Mouse (Mus musculus) bone marrow, adult 2 months (tissue): ENCODE data around the gene Slc25a12. TPM values are rescaled to one million over a fixed set of nuclear protein-coding genes. Genes with fewer than 3 reads are reported as not detected.

Source experiments
- H3K27ac ChIP-seq: fragments of 200-500 bp; 2 replicates; pipeline ENCODE4 v1.5.1; 2012; ENCODE audit warnings: low read depth, mild to moderate bottlenecking, control low read depth, inconsistent platforms, low read length; ENCODE audit not compliant: control insufficient read depth, poor library complexity, insufficient read depth
- H3K4me1 ChIP-seq: fragments of 200-500 bp; 2 replicates; pipeline ENCODE4 v1.6.1; 2011; ENCODE audit warnings: low read length; ENCODE audit not compliant: control insufficient read depth, insufficient read depth
- H3K4me3 ChIP-seq: fragments of 200-500 bp; replicated peaks from 2 replicates; pipeline ENCODE3; 2011; ENCODE audit warnings: mild to moderate bottlenecking, low read depth, low read length, control low read depth; ENCODE audit not compliant: control insufficient read depth
- CTCF ChIP-seq: fragments of 200-500 bp; IDR thresholded peaks from 2 replicates; pipeline ENCODE4 v1.5.1; 2011; ENCODE audit warnings: low read length, control low read depth; ENCODE audit not compliant: control insufficient read depth, insufficient read depth
- POLR2A ChIP-seq: fragments of 200-500 bp; IDR thresholded peaks from 2 replicates; pipeline ENCODE4 v1.6.1; 2011; ENCODE audit warnings: low read depth, mild to moderate bottlenecking, control low read depth, low read length, borderline replicate concordance; ENCODE audit not compliant: control insufficient read depth
- WGBS: fragments of 180-500 bp; shearing (Covaris S2); methylation state at CpG from one replicate; pipeline ENCODE4 v1.1.7; 2018; 5-methylcytosine and 5-hydroxymethylcytosine counted together
- polyA plus RNA-seq: library from polyadenylated mRNA; stranded (reverse); fragments of >200 nt; gene quantifications from 2 replicates; pipeline ENCODE4 v1.2.4, GENCODE M21; 2011; ENCODE audit warnings: low replicate concordance; ENCODE audit not compliant: missing spikeins, insufficient read depth, insufficient read length

Slc25a12 gene
- polyA plus RNA-seq, 1 experiment, result 22.2 TPM

DNA sequence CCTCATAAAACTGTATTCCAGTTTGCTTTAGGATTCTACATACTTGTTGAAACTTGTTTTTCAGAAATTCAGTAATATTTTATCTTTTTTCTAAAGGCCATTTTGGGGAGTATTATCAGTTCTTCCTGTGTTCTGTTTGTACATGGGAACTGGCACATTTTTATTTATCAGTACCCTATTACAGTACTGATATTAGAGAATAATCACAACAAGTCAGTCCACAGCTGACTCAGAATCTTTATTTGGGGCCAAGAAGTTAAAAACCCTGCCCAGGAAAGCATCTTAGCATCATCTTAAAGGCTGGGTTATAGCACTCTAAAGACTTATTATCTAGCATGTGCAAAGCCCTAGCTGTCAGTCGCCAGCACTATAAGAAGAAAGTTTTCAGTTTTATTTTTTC is 137.9 kb downstream of the Slc25a12 start:
- Histone ChIP-seq H3K27ac (no peak overlapping the region), H3K4me3 (no peak overlapping the region), H3K4me1 (no peaks in the 10 kb centered on the region; the same call in 1 of the 2 replicates)
- WGBS, result 73% methylated on average over 1 of the region's 1 CpGs
- TF ChIP-seq POLR2A (no peak), CTCF (no peak)

DNA sequence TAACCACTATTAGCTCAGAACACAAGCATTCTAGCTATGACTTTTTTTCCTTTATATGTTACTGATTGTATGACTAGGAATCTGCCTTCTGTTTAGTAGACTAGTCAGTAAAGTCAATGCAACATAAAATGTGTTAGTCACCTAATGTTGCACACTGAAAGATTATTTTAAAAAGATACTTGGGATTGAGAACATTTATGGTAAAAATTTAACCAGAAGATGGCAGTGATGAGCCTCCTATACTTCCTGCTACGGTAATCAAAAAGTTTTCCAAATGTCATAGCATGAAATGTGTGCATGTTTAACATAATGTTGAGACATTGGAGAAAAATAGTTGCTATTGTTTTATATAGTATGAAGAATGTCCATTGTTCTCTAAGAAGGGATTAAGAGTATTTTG is 140.2 kb downstream of the Slc25a12 start:
- TF ChIP-seq CTCF (no peak), POLR2A (no peak)
- 26% methylated on average over 1 of the region's 1 CpGs for WGBS
- H3K4me3 ChIP-seq, result no peak overlapping the region

More for the DNA sequence above, 140.2 kb downstream of the Slc25a12 start:
- Histone ChIP-seq H3K27ac (no peak overlapping the region), H3K4me1 (no peaks in the 10 kb centered on the region)

Other genes with a start within 250 kb of the Slc25a12 start
- not detected in 2 replicates for gene Cybrd1, start 249.8 kb downstream of the Slc25a12 start, polyA plus RNA-seq
- gene Dync1i2, start 156.0 kb downstream of the Slc25a12 start, polyA plus RNA-seq, result 40.4 and 50.8 TPM in 2 replicates
- gene Hat1, start 21.2 kb upstream of the Slc25a12 start, polyA plus RNA-seq, result 72.3 and 83.0 TPM in 2 replicates
- gene Metap1d, start 85.5 kb upstream of the Slc25a12 start, polyA plus RNA-seq, result 24.7 and 36.8 TPM in 2 replicates
- 0.75 TPM in 1 of 2 replicates, not detected in the other for gene Dlx1, start 160.4 kb upstream of the Slc25a12 start, polyA plus RNA-seq
- gene Dlx2, start 179.0 kb upstream of the Slc25a12 start, polyA plus RNA-seq, result not detected in 2 replicates